ENCODE assay signal across 8 mouse cellular contexts in genomic region chrX:48257011-48257410, GRCm38 (mm10). TPM values are rescaled to one million over a fixed set of nuclear protein-coding genes. Genes with fewer than 3 reads are reported as not detected.
DNase-seq lines count a peak whose midpoint lies in the region; ATAC-seq and TF ChIP-seq lines count a peak whose summit lies in the region.

No protein-coding gene starts in this region.

- no peaks in the 10 kb centered on the region for H3K36me3 ChIP-seq in testis, adult 2 months (ENCODE audit: control insufficient read depth, insufficient read depth, low read length)
- H3K36me3 ChIP-seq in liver, embryonic 11.5 days (ENCODE audit: control insufficient read depth, insufficient read depth, low read length), result peaks cover 2% of the 10 kb centered on the region; the same call in 1 of the 2 replicates
- no peaks in the 10 kb centered on the region; the same call in 1 of the 2 replicates for H3K36me3 ChIP-seq in stomach, embryonic 14.5 days (ENCODE audit: control insufficient read depth, insufficient read depth, low read length)

- H3K9ac ChIP-seq in liver, embryonic 11.5 days (ENCODE audit: low read depth, low read length), result peak overlapping the region; percentile 63
- H3K9ac ChIP-seq in stomach, embryonic 14.5 days (replicated peaks; ENCODE audit: low read depth, low read length), result peak overlapping the region; percentile 28; the same call in 1 of the 2 replicates

- H3K4me1 ChIP-seq in testis, adult 2 months (ENCODE audit: control insufficient read depth, insufficient read depth, low read length), result peaks cover 2% of the 10 kb centered on the region; the same call in 1 of the 2 replicates
- H3K4me1 ChIP-seq in liver, embryonic 11.5 days (replicated peaks; ENCODE audit: control insufficient read depth, insufficient read depth, low read length), result no peaks in the 10 kb centered on the region
- H3K4me1 ChIP-seq in stomach, embryonic 14.5 days (ENCODE audit: control insufficient read depth, insufficient read depth, low read length), result no peaks in the 10 kb centered on the region

- H3K27ac ChIP-seq in testis, adult 2 months (ENCODE audit: control insufficient read depth, insufficient read depth, low read depth, low read length), result peak overlapping the region; percentile 29
- peak overlapping the region; percentile 21; the same call in 1 of the 2 replicates for H3K27ac ChIP-seq in liver, embryonic 11.5 days (ENCODE audit: low read depth, low read length)
- no peak overlapping the region for H3K27ac ChIP-seq in stomach, embryonic 14.5 days (ENCODE audit: low read length)

- no peaks in the 10 kb centered on the region for H3K27me3 ChIP-seq in testis, adult 2 months (ENCODE audit: control insufficient read depth, insufficient read depth, low read length)
- H3K27me3 ChIP-seq in liver, embryonic 11.5 days (replicated peaks; ENCODE audit: control insufficient read depth, insufficient read depth, low read length), result no peaks in the 10 kb centered on the region
- H3K27me3 ChIP-seq in stomach, embryonic 14.5 days (ENCODE audit: control insufficient read depth, insufficient read depth, low read length), result no peaks in the 10 kb centered on the region

- no peak for TF ChIP-seq POLR2A in testis, adult 2 months (IDR thresholded peaks at IDR 0.05; ENCODE audit: control insufficient read depth, low read depth, low read length)

- ATAC-seq in liver, embryonic 11.5 days (replicated peaks; ENCODE audit: low FRiP score), result no peak
- ATAC-seq in stomach, embryonic 14.5 days (ENCODE audit: insufficient number of reproducible peaks, insufficient read depth, low FRiP score, low read depth), result no peak

- no peak for TF ChIP-seq CTCF in testis, adult 2 months (IDR thresholded peaks at IDR 0.05; ENCODE audit: control insufficient read depth, insufficient read depth, insufficient replicate concordance, low read depth, low read length)

- peak; percentile 20 for DNase-seq in cerebellum, adult 11-12 months
- DNase-seq in cerebellum, adult 11 months, result no peak
- no peak for DNase-seq in testis, postnatal 14 days (ENCODE audit: low spot score)
- DNase-seq in liver, embryonic 11.5 days (ENCODE audit: low spot score), result no peak
- DNase-seq in cerebellum, postnatal 36 days, result no peak
- DNase-seq in embryo, embryonic 9.5 days (ENCODE audit: extremely low spot score), result no peak

- peak overlapping the region; percentile 62 for H3K4me2 ChIP-seq in liver, embryonic 11.5 days
- H3K4me2 ChIP-seq in stomach, embryonic 14.5 days (replicated peaks; ENCODE audit: low read depth, low read length), result peak overlapping the region; percentile 43

- H3K4me3 ChIP-seq in testis, adult 2 months (ENCODE audit: control insufficient read depth, low read depth, low read length), result peak overlapping the region; percentile 88
- H3K4me3 ChIP-seq in liver, embryonic 11.5 days (ENCODE audit: low read depth, low read length), result peak overlapping the region; percentile 65
- peak overlapping the region; percentile 44 for H3K4me3 ChIP-seq in stomach, embryonic 14.5 days (ENCODE audit: low read depth, low read length)

- 10% methylated on average over 16 of the region's 16 CpGs for WGBS in liver, embryonic 11.5 days
- 12% methylated on average over 16 of the region's 16 CpGs for WGBS in stomach, embryonic 14.5 days

- H3K9me3 ChIP-seq in liver, embryonic 11.5 days (ENCODE audit: control insufficient read depth, low read length), result no peaks in the 10 kb centered on the region
- no peaks in the 10 kb centered on the region for H3K9me3 ChIP-seq in stomach, embryonic 14.5 days (ENCODE audit: control insufficient read depth, low read depth, low read length)

RNA-seq across cellular contexts. Expression of gene Utp14a, which starts 0.3 kb away (rescaled TPM):
- polyA plus RNA-seq in testis, adult 2 months (2012; rRNA removed), result 2.1 and 2.3 TPM in 2 replicates
- 31.3 and 36.0 TPM in 2 replicates for polyA plus RNA-seq in liver, embryonic 11.5 days (2014; fragmentation: Nextera tagmentation; extraction: Ambion mirVana)
- polyA plus RNA-seq in stomach, embryonic 14.5 days (2014; fragmentation: Nextera tagmentation; extraction: Ambion mirVana), result 16.3 and 20.1 TPM in 2 replicates

RNA-seq across cellular contexts. Expression of gene Zdhhc9, which starts 48.3 kb away (rescaled TPM):
- polyA plus RNA-seq in testis, adult 2 months (2012; rRNA removed), result 8.5 and 12.9 TPM in 2 replicates
- 2.6 and 3.1 TPM in 2 replicates for polyA plus RNA-seq in liver, embryonic 11.5 days (2014; fragmentation: Nextera tagmentation; extraction: Ambion mirVana)
- polyA plus RNA-seq in stomach, embryonic 14.5 days (2014; fragmentation: Nextera tagmentation; extraction: Ambion mirVana), result 7.1 and 8.2 TPM in 2 replicates
